Mouse (Mus musculus) effector memory CD4-positive, alpha-beta T cell, adult 5 months (primary cell): ENCODE results near the gene Smim10l1. TPM values are rescaled to one million over a fixed set of nuclear protein-coding genes. Genes with fewer than 3 reads are reported as not detected.

Experiments
- polyA plus RNA-seq: library from polyadenylated mRNA; unstranded; fragments of 100-300 nt; shearing (Covaris generic); gene quantifications from one replicate; pipeline ENCODE4 v1.2.1, GENCODE M21; 2017

Gene Smim10l1
- 25.1 TPM for polyA plus RNA-seq

GRCm38 (mm10) chr6:133104609-133104921 is at the start of gene Smim10l1:
Smim10l1 (plus strand) TSS chr6:133104909.

GRCm38 (mm10) chr6:133055716-133056115 is 49.0 kb upstream of the Smim10l1 start, which contains the start of gene Tas2r140:
Tas2r140 (minus strand) TSS chr6:133055816.

Other genes with a start within 250 kb of the Smim10l1 start
- not detected for gene Tas2r116, start 249.5 kb upstream of the Smim10l1 start, polyA plus RNA-seq
- not detected for gene Tas2r110, start 236.9 kb upstream of the Smim10l1 start, polyA plus RNA-seq
- gene Tas2r113, start 211.9 kb upstream of the Smim10l1 start, polyA plus RNA-seq = not detected
- gene Tas2r125, start 195.3 kb upstream of the Smim10l1 start, polyA plus RNA-seq = not detected
- gene Tas2r129, start 153.8 kb upstream of the Smim10l1 start, polyA plus RNA-seq = not detected
- not detected for gene Tas2r131, start 147.0 kb upstream of the Smim10l1 start, polyA plus RNA-seq
- gene Tas2r109, start 123.9 kb upstream of the Smim10l1 start, polyA plus RNA-seq = not detected
- not detected for gene Tas2r103, start 67.8 kb upstream of the Smim10l1 start, polyA plus RNA-seq
- gene Tas2r140, start 49.1 kb upstream of the Smim10l1 start, polyA plus RNA-seq = not detected
- not detected for gene 5530400C23Rik, start 187.3 kb downstream of the Smim10l1 start, polyA plus RNA-seq